Mouse (Mus musculus): Measurements from ENCODE around the gene Rreb1. TPM values are rescaled to one million over a fixed set of nuclear protein-coding genes. Genes with fewer than 3 reads are reported as not detected.

Rreb1 gene
- polyA plus RNA-seq, 1 experiment from 2014 or later, result 21.2 TPM

DNA sequence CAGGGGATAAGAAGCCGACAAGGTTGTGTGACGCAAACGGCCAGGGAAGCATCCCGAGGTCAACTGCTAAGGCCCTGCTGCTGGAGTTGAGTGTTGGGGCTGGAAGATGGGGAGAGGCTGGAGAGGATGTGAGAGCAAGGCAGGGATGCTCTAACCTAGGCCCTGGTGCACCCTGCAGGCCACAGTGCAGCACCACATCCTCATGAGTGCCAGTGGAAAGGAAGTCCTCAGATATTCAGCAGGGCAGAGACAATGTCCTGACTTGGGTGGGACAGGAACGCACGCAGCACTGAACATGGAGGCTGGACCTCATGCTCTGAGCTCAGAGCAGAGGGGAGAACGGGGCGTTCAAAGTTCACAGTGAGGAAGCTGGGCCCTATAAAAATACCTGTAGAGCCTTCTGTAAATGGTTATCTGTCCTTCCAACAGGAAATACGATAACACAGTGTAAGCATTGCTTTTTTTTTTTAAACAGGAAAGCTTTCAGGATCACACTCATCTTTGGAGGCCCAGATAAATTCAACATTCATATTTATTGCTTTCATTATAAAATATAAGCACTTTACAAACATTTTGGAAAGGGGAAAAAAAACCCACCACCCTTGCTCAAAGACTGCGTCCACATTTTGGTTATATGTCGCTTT lies 192.8 kb downstream of the Rreb1 start:
- Histone ChIP-seq H3K4me2 (replicated peaks; ENCODE audit: low read depth, low read length) (no peak overlapping the region), H3K4me3 (ENCODE audit: low read depth, low read length) (no peak overlapping the region), H3K4me1 (ENCODE audit: control insufficient read depth, insufficient read depth, low read length) (peaks cover 14% of the 10 kb centered on the region; the same call in 1 of the 2 replicates), H3K27ac (ENCODE audit: low read length) (no peak overlapping the region), H3K9ac (replicated peaks; ENCODE audit: low read depth, low read length) (no peak overlapping the region), H3K36me3 (ENCODE audit: control insufficient read depth, insufficient read depth, low read length) (no peaks in the 10 kb centered on the region), H3K27me3 (ENCODE audit: control insufficient read depth, insufficient read depth, low read length) (no peaks in the 10 kb centered on the region), H3K9me3 (ENCODE audit: control insufficient read depth, low read depth, low read length) (no peaks in the 10 kb centered on the region)
- WGBS, result 74% methylated on average over 11 of the region's 11 CpGs
- no peak for ATAC-seq (ENCODE audit: insufficient number of reproducible peaks, insufficient read depth, low FRiP score, low read depth)

DNA sequence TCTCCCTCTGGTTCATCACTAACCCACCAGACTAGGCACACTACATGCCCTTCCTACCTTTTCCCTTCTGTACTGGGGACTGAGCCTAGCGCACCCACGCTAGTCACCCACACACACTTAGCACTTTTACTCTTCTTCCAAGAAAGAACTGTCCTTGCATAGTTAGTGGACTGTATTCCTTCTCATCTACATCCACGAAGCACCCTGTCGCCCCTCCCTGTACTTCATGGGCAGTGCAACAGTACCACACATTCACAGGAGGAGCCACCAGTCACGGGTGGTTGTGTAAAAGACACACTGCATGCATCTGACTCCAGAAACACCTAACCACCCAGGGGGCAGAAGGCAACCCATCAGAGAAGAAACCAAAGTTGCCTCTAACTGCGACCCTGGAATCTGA lies 195.8 kb downstream of the Rreb1 start:
- WGBS, result 87% methylated on average over 6 of the region's 6 CpGs
- no peak overlapping the region for H3K4me3 ChIP-seq (ENCODE audit: low read depth, low read length)
- ATAC-seq (ENCODE audit: insufficient number of reproducible peaks, insufficient read depth, low FRiP score, low read depth), result no peak

DNA sequence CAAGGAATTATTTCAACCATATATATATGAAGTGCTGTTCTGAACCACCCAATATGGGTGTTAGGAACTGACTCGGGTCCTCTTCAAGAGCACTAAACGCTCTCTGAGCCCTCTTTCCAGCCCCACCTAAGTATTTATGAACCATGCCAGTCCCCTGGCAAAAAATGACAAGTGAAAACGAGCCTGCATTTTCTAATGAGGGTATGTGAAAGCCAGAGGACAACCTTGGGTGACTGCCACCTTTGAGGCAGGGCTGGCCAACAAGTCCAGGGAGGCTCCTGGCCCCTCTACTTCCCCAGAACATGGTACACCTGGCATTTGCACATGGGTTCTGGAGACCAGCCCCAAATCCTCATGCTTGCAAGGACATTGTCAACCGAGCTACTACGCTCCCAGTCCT lies 196.5 kb downstream of the Rreb1 start:
- no peak overlapping the region for H3K27ac ChIP-seq (ENCODE audit: low read length)
- WGBS, result 92% methylated on average over 5 of the region's 5 CpGs
- peaks cover 27% of the 10 kb centered on the region for H3K36me3 ChIP-seq (ENCODE audit: control insufficient read depth, insufficient read depth, low read length)
- no peak overlapping the region for H3K4me2 ChIP-seq (replicated peaks; ENCODE audit: low read depth, low read length)
- no peaks in the 10 kb centered on the region for H3K9me3 ChIP-seq (ENCODE audit: control insufficient read depth, low read depth, low read length)
- H3K4me1 ChIP-seq (ENCODE audit: control insufficient read depth, insufficient read depth, low read length), result no peaks in the 10 kb centered on the region
- ATAC-seq (ENCODE audit: insufficient number of reproducible peaks, insufficient read depth, low FRiP score, low read depth), result no peak
- no peaks in the 10 kb centered on the region for H3K27me3 ChIP-seq (ENCODE audit: control insufficient read depth, insufficient read depth, low read length)
- no peak overlapping the region for H3K9ac ChIP-seq (replicated peaks; ENCODE audit: low read depth, low read length)
- H3K4me3 ChIP-seq (ENCODE audit: low read depth, low read length), result no peak overlapping the region

More for the DNA sequence above, 195.8 kb downstream of the Rreb1 start:
- Histone ChIP-seq H3K27ac (ENCODE audit: low read length) (no peak overlapping the region), H3K9me3 (ENCODE audit: control insufficient read depth, low read depth, low read length) (no peaks in the 10 kb centered on the region), H3K36me3 (ENCODE audit: control insufficient read depth, insufficient read depth, low read length) (peaks cover 20% of the 10 kb centered on the region), H3K4me1 (ENCODE audit: control insufficient read depth, insufficient read depth, low read length) (no peaks in the 10 kb centered on the region), H3K9ac (replicated peaks; ENCODE audit: low read depth, low read length) (no peak overlapping the region), H3K27me3 (ENCODE audit: control insufficient read depth, insufficient read depth, low read length) (no peaks in the 10 kb centered on the region), H3K4me2 (replicated peaks; ENCODE audit: low read depth, low read length) (no peak overlapping the region)

DNA sequence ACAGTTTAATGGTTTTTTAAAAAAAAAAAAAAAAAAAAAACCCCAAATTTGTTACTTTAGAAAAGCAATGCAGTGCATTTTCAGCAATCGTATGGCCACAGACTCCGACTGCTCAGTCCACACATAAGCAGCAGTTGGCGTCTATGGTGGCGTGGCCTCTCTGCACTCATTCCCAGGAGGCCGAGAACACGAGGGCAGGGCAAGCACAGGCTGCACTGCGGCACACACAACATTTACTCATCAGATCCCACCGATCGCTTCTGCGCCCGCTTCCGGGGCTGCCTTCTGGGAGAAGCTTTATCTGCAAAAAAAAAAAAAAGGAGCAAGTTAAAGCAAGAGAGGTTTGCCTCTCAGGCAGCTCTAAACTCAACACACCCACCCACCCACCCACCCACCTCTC lies 201.3 kb downstream of the Rreb1 start:
- no peaks in the 10 kb centered on the region for H3K27me3 ChIP-seq (ENCODE audit: control insufficient read depth, insufficient read depth, low read length)
- WGBS, result 91% methylated on average over 12 of the region's 12 CpGs
- no peaks in the 10 kb centered on the region for H3K9me3 ChIP-seq (ENCODE audit: control insufficient read depth, low read depth, low read length)
- no peak overlapping the region for H3K27ac ChIP-seq (ENCODE audit: low read length)
- no peak overlapping the region for H3K4me2 ChIP-seq (replicated peaks; ENCODE audit: low read depth, low read length)
- no peak for ATAC-seq (ENCODE audit: insufficient number of reproducible peaks, insufficient read depth, low FRiP score, low read depth)
- H3K4me1 ChIP-seq (ENCODE audit: control insufficient read depth, insufficient read depth, low read length), result no peaks in the 10 kb centered on the region
- H3K4me3 ChIP-seq (ENCODE audit: low read depth, low read length), result no peak overlapping the region
- H3K36me3 ChIP-seq (ENCODE audit: control insufficient read depth, insufficient read depth, low read length), result peaks cover 71% of the 10 kb centered on the region
- H3K9ac ChIP-seq (replicated peaks; ENCODE audit: low read depth, low read length), result no peak overlapping the region

DNA sequence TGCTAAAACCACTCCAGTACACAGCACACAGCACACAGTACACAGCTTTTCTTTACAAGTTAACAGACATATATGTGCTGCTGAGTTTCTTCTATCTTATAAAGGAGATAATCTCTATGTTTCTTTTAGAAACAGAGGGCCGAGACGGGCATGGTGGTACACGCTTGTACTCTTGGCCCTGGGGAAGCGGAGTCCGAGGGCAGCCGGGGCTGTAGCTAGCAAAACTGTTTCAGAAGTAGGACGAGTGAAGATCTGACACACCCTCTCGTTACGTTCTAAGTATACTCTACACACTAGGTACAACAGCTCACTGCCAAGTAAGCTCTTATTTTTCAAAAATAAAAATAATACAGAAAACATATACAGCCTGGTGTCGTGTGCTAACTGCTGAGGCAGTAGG lies 202.1 kb downstream of the Rreb1 start:
- no peak overlapping the region for H3K27ac ChIP-seq (ENCODE audit: low read length)
- ATAC-seq (ENCODE audit: insufficient number of reproducible peaks, insufficient read depth, low FRiP score, low read depth), result no peak
- WGBS, result 96% methylated on average over 10 of the region's 10 CpGs
- no peak overlapping the region for H3K4me3 ChIP-seq (ENCODE audit: low read depth, low read length)
- no peak overlapping the region for H3K4me2 ChIP-seq (replicated peaks; ENCODE audit: low read depth, low read length)
- peaks cover 77% of the 10 kb centered on the region for H3K36me3 ChIP-seq (ENCODE audit: control insufficient read depth, insufficient read depth, low read length)
- no peaks in the 10 kb centered on the region for H3K9me3 ChIP-seq (ENCODE audit: control insufficient read depth, low read depth, low read length)
- no peaks in the 10 kb centered on the region for H3K27me3 ChIP-seq (ENCODE audit: control insufficient read depth, insufficient read depth, low read length)
- H3K9ac ChIP-seq (replicated peaks; ENCODE audit: low read depth, low read length), result no peak overlapping the region
- H3K4me1 ChIP-seq (ENCODE audit: control insufficient read depth, insufficient read depth, low read length), result no peaks in the 10 kb centered on the region

DNA sequence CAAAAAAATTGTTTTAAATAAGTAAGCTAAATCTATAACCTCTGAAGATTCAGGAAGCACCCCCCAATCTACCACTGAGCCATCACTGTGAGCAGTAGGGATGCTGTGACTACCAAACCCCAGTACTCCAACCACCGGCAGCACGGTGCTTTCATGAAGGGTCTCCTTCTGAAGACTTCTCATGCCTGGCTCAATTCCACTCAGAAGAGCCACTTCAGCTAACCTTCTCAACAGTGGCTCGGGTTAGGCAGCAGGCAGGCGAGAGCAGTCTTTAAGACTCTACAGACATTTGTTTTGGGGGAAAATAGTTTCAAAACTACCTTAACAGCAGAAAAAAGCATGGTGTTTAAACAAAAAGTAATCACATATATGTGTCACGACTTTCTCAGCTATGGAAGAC lies 202.9 kb downstream of the Rreb1 start:
- H3K9me3 ChIP-seq (ENCODE audit: control insufficient read depth, low read depth, low read length), result no peaks in the 10 kb centered on the region
- no peaks in the 10 kb centered on the region for H3K4me1 ChIP-seq (ENCODE audit: control insufficient read depth, insufficient read depth, low read length)
- H3K4me3 ChIP-seq (ENCODE audit: low read depth, low read length), result no peak overlapping the region
- no peak for ATAC-seq (ENCODE audit: insufficient number of reproducible peaks, insufficient read depth, low FRiP score, low read depth)
- WGBS, result 91% methylated on average over 5 of the region's 5 CpGs
- no peak overlapping the region for H3K9ac ChIP-seq (replicated peaks; ENCODE audit: low read depth, low read length)
- H3K36me3 ChIP-seq (ENCODE audit: control insufficient read depth, insufficient read depth, low read length), result peaks cover 83% of the 10 kb centered on the region
- H3K27me3 ChIP-seq (ENCODE audit: control insufficient read depth, insufficient read depth, low read length), result no peaks in the 10 kb centered on the region
- no peak overlapping the region for H3K4me2 ChIP-seq (replicated peaks; ENCODE audit: low read depth, low read length)
- H3K27ac ChIP-seq (ENCODE audit: low read length), result no peak overlapping the region

DNA sequence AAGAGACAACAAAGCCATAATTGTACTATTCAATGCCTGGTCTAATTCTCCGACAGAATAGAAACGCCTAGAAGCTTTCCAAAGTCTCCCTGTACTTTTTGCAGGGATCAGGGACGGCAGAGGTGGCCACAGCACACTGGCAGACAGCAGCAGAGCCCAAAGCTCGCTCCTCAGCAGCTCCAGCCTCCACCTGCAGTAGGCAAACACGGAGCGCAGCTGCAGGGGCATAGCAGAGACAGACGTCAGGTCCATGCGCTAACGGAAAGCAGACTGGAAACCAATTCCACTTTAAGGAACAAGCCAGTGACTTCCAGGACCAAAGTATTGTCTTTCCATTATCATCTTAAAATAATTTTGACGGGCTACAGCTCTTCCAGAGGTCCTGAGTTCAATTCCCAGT lies 208.0 kb downstream of the Rreb1 start:
- Histone ChIP-seq H3K27ac (ENCODE audit: low read length) (no peak overlapping the region), H3K27me3 (ENCODE audit: control insufficient read depth, insufficient read depth, low read length) (no peaks in the 10 kb centered on the region), H3K9me3 (ENCODE audit: control insufficient read depth, low read depth, low read length) (no peaks in the 10 kb centered on the region), H3K4me3 (ENCODE audit: low read depth, low read length) (no peak overlapping the region), H3K9ac (replicated peaks; ENCODE audit: low read depth, low read length) (no peak overlapping the region), H3K4me2 (replicated peaks; ENCODE audit: low read depth, low read length) (no peak overlapping the region), H3K4me1 (ENCODE audit: control insufficient read depth, insufficient read depth, low read length) (no peaks in the 10 kb centered on the region), H3K36me3 (ENCODE audit: control insufficient read depth, insufficient read depth, low read length) (peaks cover 80% of the 10 kb centered on the region)
- 86% methylated on average over 10 of the region's 10 CpGs for WGBS
- ATAC-seq (ENCODE audit: insufficient number of reproducible peaks, insufficient read depth, low FRiP score, low read depth), result no peak

DNA sequence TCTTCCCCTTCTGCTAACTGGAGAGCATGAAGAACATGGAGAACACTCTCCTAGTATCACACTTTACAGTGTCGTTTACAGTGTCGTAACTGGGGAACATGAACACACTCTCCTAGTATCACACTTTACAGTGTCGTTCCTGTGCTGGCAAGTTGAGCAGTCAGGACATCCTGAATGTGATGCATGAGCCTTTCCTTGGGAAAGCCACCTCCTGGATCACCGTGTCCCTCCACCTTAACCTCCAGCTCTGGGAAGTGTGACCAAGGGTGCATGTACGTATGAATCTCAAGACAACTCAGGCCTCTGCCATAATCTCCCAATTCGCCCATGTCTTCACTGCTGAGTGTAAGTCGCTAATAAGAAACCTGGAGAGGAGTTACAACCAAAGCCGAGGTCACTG lies 211.5 kb downstream of the Rreb1 start:
- Histone ChIP-seq H3K9ac (replicated peaks; ENCODE audit: low read depth, low read length) (no peak overlapping the region), H3K4me3 (ENCODE audit: low read depth, low read length) (no peak overlapping the region), H3K36me3 (ENCODE audit: control insufficient read depth, insufficient read depth, low read length) (peaks cover 51% of the 10 kb centered on the region), H3K27me3 (ENCODE audit: control insufficient read depth, insufficient read depth, low read length) (no peaks in the 10 kb centered on the region), H3K4me2 (replicated peaks; ENCODE audit: low read depth, low read length) (no peak overlapping the region), H3K4me1 (ENCODE audit: control insufficient read depth, insufficient read depth, low read length) (peaks cover 9% of the 10 kb centered on the region; the same call in 1 of the 2 replicates), H3K27ac (ENCODE audit: low read length) (no peak overlapping the region), H3K9me3 (ENCODE audit: control insufficient read depth, low read depth, low read length) (no peaks in the 10 kb centered on the region)
- 89% methylated on average over 8 of the region's 8 CpGs for WGBS
- ATAC-seq (ENCODE audit: insufficient number of reproducible peaks, insufficient read depth, low FRiP score, low read depth), result no peak

Data from stomach, embryonic 14.5 days (tissue).